18 mouse cellular contexts compared by ENCODE assay signal in genomic region chr12:99412496-99412895, GRCm38 (mm10).
"Had no signal": no experiment of that assay in that cellular context is flagged by ENCODE, and none has a peak within 500 bp of the region (broad histone marks: within the 10 kb centered on the region; RNA-seq: fewer than 3 reads in every experiment).

No protein-coding gene starts in this region.

- H3K27me3 ChIP-seq: midbrain, embryonic 12.5 days; neural tube, embryonic 13.5 days had no signal

- H3K9ac ChIP-seq: lung, embryonic 14.5 days; midbrain, embryonic 12.5 days; neural tube, embryonic 13.5 days had no signal

- H3K4me2 ChIP-seq: lung, embryonic 14.5 days; midbrain, embryonic 12.5 days; neural tube, embryonic 13.5 days had no signal

- H3K36me3 ChIP-seq: midbrain, embryonic 12.5 days; neural tube, embryonic 13.5 days had no signal

- H3K27ac ChIP-seq: midbrain, embryonic 10.5 days; midbrain, embryonic 12.5 days; neural tube, embryonic 13.5 days had no signal

- ATAC-seq: midbrain, embryonic 16.5 days had no signal

- H3K9me3 ChIP-seq: midbrain, embryonic 10.5 days; midbrain, embryonic 12.5 days; neural tube, embryonic 13.5 days had no signal

- DNase-seq: lung, adult 18-20 months; lung, embryonic 14.5 days; lung, postnatal 10 days; lung, postnatal 4 days; midbrain, embryonic 14.5 days; retina, postnatal 1 day; right cerebral cortex, adult 18-20 months; right cerebral cortex, postnatal 25 days; right cerebral cortex, postnatal 4 days; spleen, adult 18-20 months; thymus, adult 2 months; thymus, postnatal 25 days; thymus, postnatal 4 days had no signal

- H3K4me3 ChIP-seq: midbrain, embryonic 10.5 days; midbrain, embryonic 12.5 days; myocyte; neural tube, embryonic 13.5 days had no signal
